Mouse (Mus musculus) cerebellum, adult 2 months (tissue): Measurements from ENCODE around the gene Prkcb.

Source experiments
- CTCF ChIP-seq: fragments of 200-500 bp; IDR thresholded peaks from 2 replicates; pipeline ENCODE4 v1.5.1; 2011; ENCODE audit warnings: low read depth, mild to moderate bottlenecking, control low read depth, low read length, moderate library complexity, borderline replicate concordance; ENCODE audit not compliant: insufficient read depth
- POLR2A ChIP-seq: fragments of 200-500 bp; IDR thresholded peaks from 2 replicates; pipeline ENCODE4 v1.6.1; 2011; ENCODE audit warnings: low read length, control low read depth, borderline replicate concordance; ENCODE audit not compliant: insufficient read depth

- TF ChIP-seq POLR2A (no peak), CTCF (no peak)
Measured at GRCm38 (mm10) chr7:122387896-122388295, 99.3 kb downstream of the Prkcb start.
